ENCODE assay signal across 12 mouse cellular contexts in the genomic region with DNA sequence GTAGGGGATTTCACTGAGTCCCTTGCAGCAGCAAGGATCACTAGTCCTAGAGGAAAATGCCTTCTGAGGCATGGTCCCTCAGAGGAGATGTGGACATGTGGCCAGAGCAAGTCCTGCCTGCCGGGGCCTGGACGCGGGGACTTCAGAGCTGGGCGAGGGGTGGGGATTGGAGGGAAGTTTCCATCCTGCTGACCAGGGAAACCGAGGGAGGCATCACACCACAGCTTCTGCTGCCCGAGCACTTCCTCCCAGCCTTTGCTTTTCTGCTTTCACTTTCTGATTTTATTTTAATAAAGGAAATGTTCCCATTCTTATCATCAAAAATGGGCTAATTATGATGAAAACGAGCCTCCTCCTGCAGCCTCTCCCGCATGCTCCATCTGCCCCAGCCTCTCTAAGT. TPM values are rescaled to one million over a fixed set of nuclear protein-coding genes. Genes with fewer than 3 reads are reported as not detected.
DNase-seq lines count a peak whose midpoint lies in the region; ATAC-seq and TF ChIP-seq lines count a peak whose summit lies in the region.
"Had no signal": no experiment of that assay in that cellular context is flagged by ENCODE, and none has a peak within 500 bp of the region (broad histone marks: within the 10 kb centered on the region; RNA-seq: fewer than 3 reads in every experiment).

No protein-coding gene starts in this region.

- no peaks in the 10 kb centered on the region for H3K27me3 ChIP-seq in liver, adult 2 months (ENCODE audit: control insufficient read depth, insufficient read depth, low read length)
- H3K27me3 ChIP-seq in liver, embryonic 12.5 days (replicated peaks) = no peaks in the 10 kb centered on the region
- H3K27me3 ChIP-seq in heart, embryonic 13.5 days (replicated peaks) = no peaks in the 10 kb centered on the region
- H3K27me3 ChIP-seq in hindbrain, embryonic 16.5 days (replicated peaks; ENCODE audit: control insufficient read depth, insufficient read depth, low read length) = no peaks in the 10 kb centered on the region

- H3K4me2 ChIP-seq in liver, embryonic 12.5 days = no peak overlapping the region
- no peak overlapping the region for H3K4me2 ChIP-seq in heart, embryonic 13.5 days
- H3K4me2 ChIP-seq in hindbrain, embryonic 16.5 days (ENCODE audit: low read length) = no peak overlapping the region

- 0 out of 2 replicates have a peak overlapping the region, but pooled peaks have one; percentile 39 for H3K9ac ChIP-seq in liver, adult 2 months (ENCODE audit: low read depth, low read length)
- H3K9ac ChIP-seq in liver, embryonic 12.5 days = no peak overlapping the region
- no peak overlapping the region for H3K9ac ChIP-seq in heart, embryonic 13.5 days
- H3K9ac ChIP-seq in hindbrain, embryonic 16.5 days (ENCODE audit: low read depth, low read length) = no peak overlapping the region

- peak overlapping the region; percentile 81 for H3K27ac ChIP-seq in liver, adult 2 months (replicated peaks; ENCODE audit: insufficient read depth, low read depth, low read length)
- no peak overlapping the region for H3K27ac ChIP-seq in liver, embryonic 12.5 days
- H3K27ac ChIP-seq in bone marrow macrophage, adult 2 months (ENCODE audit: insufficient read depth, low read depth, low read length) = peak overlapping the region; percentile 88
- peak overlapping the region; percentile 30 for H3K27ac ChIP-seq in heart, embryonic 13.5 days (replicated peaks)
- peak overlapping the region; percentile 85 for H3K27ac ChIP-seq in macrophage
- H3K27ac ChIP-seq in hindbrain, embryonic 16.5 days (ENCODE audit: low read depth, low read length) = no peak overlapping the region
- H3K27ac ChIP-seq: kidney, postnatal 0 days had no signal

- TF ChIP-seq CTCF in liver, adult 2 months (IDR thresholded peaks at IDR 0.05; ENCODE audit: low read depth, low read length) = no peak
- TF ChIP-seq CTCF in bone marrow macrophage, adult 2 months (IDR thresholded peaks at IDR 0.05; ENCODE audit: low read depth, low read length) = no peak

- DNase-seq in liver, adult 2 months (ENCODE audit: extremely low read depth, low read depth, low spot score) = peak; percentile 31
- DNase-seq in right cerebral cortex, postnatal 14 days = no peak
- DNase-seq in layer of hippocampus, postnatal 36 days = no peak
- DNase-seq: cerebellum, adult 8-10 months; right cerebral cortex, adult 18-20 months; thymus, postnatal 14 days had no signal

- 81% methylated on average over 8 of the region's 8 CpGs for WGBS in liver, adult 2 months
- 75% methylated on average over 8 of the region's 8 CpGs for WGBS in liver, embryonic 12.5 days (ENCODE audit: insufficient replicate concordance)
- 66% methylated on average over 8 of the region's 8 CpGs for WGBS in heart, embryonic 13.5 days
- under 1% methylated on average over 8 of the region's 8 CpGs for WGBS in macrophage (ENCODE audit: missing documents)
- WGBS in hindbrain, embryonic 16.5 days = 81% methylated on average over 8 of the region's 8 CpGs

- no peaks in the 10 kb centered on the region; the same call in 1 of the 2 replicates for H3K4me1 ChIP-seq in liver, adult 2 months (ENCODE audit: control insufficient read depth, insufficient read depth, low read length)
- peaks cover 38% of the 10 kb centered on the region for H3K4me1 ChIP-seq in liver, embryonic 12.5 days
- H3K4me1 ChIP-seq in bone marrow macrophage, adult 2 months (ENCODE audit: control insufficient read depth, insufficient read depth, low read length) = peaks cover 34% of the 10 kb centered on the region
- peaks cover 7% of the 10 kb centered on the region; the same call in 1 of the 2 replicates for H3K4me1 ChIP-seq in heart, embryonic 13.5 days
- no peaks in the 10 kb centered on the region for H3K4me1 ChIP-seq in hindbrain, embryonic 16.5 days (ENCODE audit: control insufficient read depth, insufficient read depth, low read depth, low read length)

- TF ChIP-seq POLR2A in liver, adult 2 months (IDR thresholded peaks at IDR 0.05; ENCODE audit: extremely low read depth, insufficient read depth, low read length) = no peak
- TF ChIP-seq POLR2A in bone marrow macrophage, adult 2 months (IDR thresholded peaks at IDR 0.05; ENCODE audit: borderline replicate concordance, low read depth, low read length) = no peak

- H3K79me2 ChIP-seq in liver, adult 2 months (ENCODE audit: control insufficient read depth, insufficient read depth, low read length) = no peaks in the 10 kb centered on the region; the same call in 1 of the 2 replicates
- peaks cover 28% of the 10 kb centered on the region for H3K79me2 ChIP-seq in macrophage (ENCODE audit: inconsistent target)

- H3K36me3 ChIP-seq in liver, adult 2 months (ENCODE audit: control insufficient read depth, insufficient read depth, low read length) = peaks cover 15% of the 10 kb centered on the region
- H3K36me3 ChIP-seq in liver, embryonic 12.5 days = peaks cover 98% of the 10 kb centered on the region
- peaks cover 91% of the 10 kb centered on the region for H3K36me3 ChIP-seq in heart, embryonic 13.5 days
- peaks cover 29% of the 10 kb centered on the region for H3K36me3 ChIP-seq in macrophage (ENCODE audit: inconsistent target)
- peaks cover 20% of the 10 kb centered on the region for H3K36me3 ChIP-seq in hindbrain, embryonic 16.5 days (ENCODE audit: control insufficient read depth, insufficient read depth, low read length)

- H3K4me3 ChIP-seq in liver, adult 2 months (ENCODE audit: insufficient read depth, low read depth, low read length) = peak overlapping the region; percentile 8; the same call in 1 of the 2 replicates
- no peak overlapping the region for H3K4me3 ChIP-seq in liver, embryonic 12.5 days
- peak overlapping the region; percentile 64 for H3K4me3 ChIP-seq in bone marrow macrophage, adult 2 months (ENCODE audit: insufficient read depth, low read length)
- no peak overlapping the region for H3K4me3 ChIP-seq in heart, embryonic 13.5 days
- H3K4me3 ChIP-seq in macrophage (ENCODE audit: inconsistent target) = peak overlapping the region; percentile 33
- H3K4me3 ChIP-seq in hindbrain, embryonic 16.5 days (ENCODE audit: low read length) = no peak overlapping the region

- ATAC-seq in liver, embryonic 12.5 days = no peak
- no peak for ATAC-seq in heart, embryonic 13.5 days (ENCODE audit: extremely low read depth, insufficient number of reproducible peaks, low FRiP score, low TSS enrichment)
- ATAC-seq in hindbrain, embryonic 16.5 days = no peak

- no peaks in the 10 kb centered on the region for H3K9me3 ChIP-seq in liver, embryonic 12.5 days (replicated peaks)
- H3K9me3 ChIP-seq in heart, embryonic 13.5 days = no peaks in the 10 kb centered on the region
- no peaks in the 10 kb centered on the region for H3K9me3 ChIP-seq in hindbrain, embryonic 16.5 days (ENCODE audit: control insufficient read depth, low read length)

RNA-seq across cellular contexts. Expression of gene Rnf145, which starts 27.5 kb away (rescaled TPM):
- 18.0 and 24.0 TPM in 2 replicates for total RNA-seq in liver, adult 2 months (2014; rRNA removed)
- polyA plus RNA-seq in liver, adult 2 months (2012; rRNA removed) = 9.1 and 17.0 TPM in 2 replicates
- polyA plus RNA-seq in liver, embryonic 12.5 days (2016; fragmentation: Nextera tagmentation; extraction: Ambion mirVana) = 64.7 and 71.1 TPM in 2 replicates
- 36.2 and 43.3 TPM in 2 replicates for polyA plus RNA-seq in bone marrow macrophage, adult 2 months (2012; ENCODE audit: insufficient read depth, insufficient read length, missing spikeins)
- 46.5 and 55.9 TPM in 2 replicates for polyA plus RNA-seq in heart, embryonic 13.5 days (2015; fragmentation: Nextera tagmentation; extraction: Ambion mirVana)
- 100 to 1,000 TPM in 20 of 26 experiments, 10 to 100 TPM in 6; 32.3 to 381 (median 203) TPM for total RNA-seq in macrophage (2018; cell fraction: chromatin; rRNA removed)
- 10 to 100 TPM; 19.5 to 61.0 (median 32.2) TPM for total RNA-seq in macrophage (2018; cell fraction: cytosol; rRNA removed)
- total RNA-seq in macrophage (2018; cell fraction: nucleus; rRNA removed) = 100 to 1,000 TPM in 16 of 26 experiments, 10 to 100 TPM in 10; 53.3 to 338 (median 138) TPM
- 22.5 to 32.8 TPM (median 26.5 TPM) in 3 replicates for polyA plus RNA-seq in macrophage (2018)
- 96.2 and 102 TPM in 2 replicates for polyA plus RNA-seq in hindbrain, embryonic 16.5 days (2015; fragmentation: Nextera tagmentation; extraction: Ambion mirVana)
- 100 to 1,000 TPM in 1 of 2 experiments, 10 to 100 TPM in 1; 98.8 to 105 TPM for total RNA-seq in layer of hippocampus, postnatal 36 days (2021)

Comparison
In these comparisons a context has a peak if more than half of its experiments do, and no peak if none do; other contexts are left out.
1. H3K27ac ChIP-seq: peak in liver, adult 2 months (single experiment), bone marrow macrophage, adult 2 months (single experiment), heart, embryonic 13.5 days (single experiment) and macrophage (single experiment); none in liver, embryonic 12.5 days (single experiment) and hindbrain, embryonic 16.5 days (single experiment).
2. H3K4me3 ChIP-seq: peak in liver, adult 2 months (single experiment), bone marrow macrophage, adult 2 months (single experiment) and macrophage (single experiment); none in liver, embryonic 12.5 days (single experiment), heart, embryonic 13.5 days (single experiment) and hindbrain, embryonic 16.5 days (single experiment).